Mouse (Mus musculus) C2C12 (cell line): ENCODE results near the gene Col5a3. TPM values are rescaled to one million over a fixed set of nuclear protein-coding genes. Genes with fewer than 3 reads are reported as not detected.

ENCODE experiments used
- H3K27me3 ChIP-seq: one replicate; pipeline ENCODE4 v1.6.1; 2011; ENCODE audit not compliant: control insufficient read depth, insufficient read depth, insufficient read length
- H3K36me3 ChIP-seq: one replicate; pipeline ENCODE4 v1.6.1; 2011; ENCODE audit not compliant: control insufficient read depth, insufficient read depth
- H3K4me3 ChIP-seq: one replicate; pipeline ENCODE4 v1.5.1; 2011; ENCODE audit warnings: mild to moderate bottlenecking, control low read depth; ENCODE audit not compliant: poor library complexity, insufficient read depth, severe bottlenecking
- H3K79me2 ChIP-seq: one replicate; pipeline ENCODE4 v1.6.1; 2011; ENCODE audit not compliant: control insufficient read depth, insufficient read depth
- H3K79me3 ChIP-seq: one replicate; pipeline ENCODE4 v1.6.1; 2011; ENCODE audit warnings: low read depth, control low read depth
- H3ac ChIP-seq: one replicate; pipeline ENCODE3; 2011; ENCODE audit warnings: low read depth; ENCODE audit not compliant: control insufficient read depth, insufficient read length
- CEBPB ChIP-seq: IDR thresholded peaks from one replicate; pipeline ENCODE4 v1.6.1; 2011; ENCODE audit warnings: low read depth, mild to moderate bottlenecking, control low read depth, moderate library complexity
- CTCF ChIP-seq: IDR thresholded peaks from one replicate; pipeline ENCODE4 v1.5.1; 2011; ENCODE audit not compliant: control insufficient read depth, insufficient read depth, insufficient read length
- FOSL1 ChIP-seq: IDR thresholded peaks from one replicate; pipeline ENCODE4 v1.8.0; 2011; ENCODE audit warnings: mild to moderate bottlenecking, low read length; ENCODE audit not compliant: poor library complexity, insufficient read depth, severe bottlenecking
- MAX ChIP-seq: IDR thresholded peaks from one replicate; pipeline ENCODE4 v1.6.1; 2011; ENCODE audit warnings: mild to moderate bottlenecking, control low read depth
- MYOD1 ChIP-seq: IDR thresholded peaks from one replicate; pipeline ENCODE4 v1.6.1; 2011; ENCODE audit warnings: low read depth; ENCODE audit not compliant: control insufficient read depth, insufficient read length
- MYOG ChIP-seq: IDR thresholded peaks from one replicate; pipeline ENCODE4 v1.6.1; 2011; ENCODE audit not compliant: control insufficient read depth, insufficient read length; ENCODE audit errors: extremely low read depth
- USF1 ChIP-seq: IDR thresholded peaks from one replicate; pipeline ENCODE4 v1.6.1; 2011; ENCODE audit warnings: low read depth, mild to moderate bottlenecking, control low read depth, moderate library complexity
- polyA plus RNA-seq: library from polyadenylated mRNA; unstranded; fragments of >200 nt; fragmentation: generic; extraction: Trizol; gene quantifications from one replicate; pipeline ENCODE4 v1.2.1, GENCODE M21; 2012; ENCODE audit warnings: missing spikeins

The Col5a3 gene
- polyA plus RNA-seq, 1 experiment, result 1.3 TPM

DNA sequence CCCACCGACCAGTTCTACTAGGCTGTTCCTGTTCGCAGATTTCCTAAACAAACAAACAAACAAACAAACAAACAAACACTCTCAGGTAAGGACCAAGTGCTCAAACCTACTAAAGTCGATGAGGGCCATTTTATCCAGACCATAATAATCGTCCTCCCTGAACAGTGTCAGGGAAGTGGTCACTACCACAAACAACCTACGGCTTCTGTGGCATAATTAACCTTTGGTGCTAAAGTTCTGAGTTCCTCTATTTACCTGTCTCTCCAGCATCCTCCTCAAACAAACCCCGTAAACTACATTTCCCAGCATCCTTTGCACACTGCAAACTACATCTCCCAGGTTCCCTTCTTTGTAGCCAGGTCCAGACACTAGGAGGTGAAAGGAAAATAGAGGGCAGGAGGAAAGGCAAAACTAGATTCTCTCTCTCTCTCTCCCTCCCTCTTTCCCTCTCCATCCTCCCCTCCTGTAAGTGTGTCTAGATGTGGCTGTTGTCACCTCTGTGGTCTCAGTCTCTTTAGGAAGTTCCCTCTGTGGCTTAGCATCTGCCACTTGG is 63.3 kb downstream of the Col5a3 start:
- Histone ChIP-seq H3K27me3 (peaks cover 14% of the 10 kb centered on the region), H3K36me3 (no peaks in the 10 kb centered on the region), H3K79me3 (no peaks in the 10 kb centered on the region), H3K79me2 (no peaks in the 10 kb centered on the region), H3ac (no peak overlapping the region), H3K4me3 (no peak overlapping the region)
- TF ChIP-seq MAX, result no peak
- TF ChIP-seq USF1, result no peak
- TF ChIP-seq CEBPB, result no peak
- no peak for TF ChIP-seq MYOG
- no peak for TF ChIP-seq CTCF
- TF ChIP-seq MYOD1, result no peak
- no peak for TF ChIP-seq FOSL1

- TF ChIP-seq MAX, result no peak
- H3ac ChIP-seq, result no peak overlapping the region
- no peaks in the 10 kb centered on the region for H3K79me3 ChIP-seq
- H3K79me2 ChIP-seq, result no peaks in the 10 kb centered on the region
- peaks cover 37% of the 10 kb centered on the region for H3K27me3 ChIP-seq
- H3K36me3 ChIP-seq, result no peaks in the 10 kb centered on the region
- no peak overlapping the region for H3K4me3 ChIP-seq
Observed at GRCm38 (mm10) chr9:20749213-20749612, 65.7 kb downstream of the Col5a3 start.

DNA sequence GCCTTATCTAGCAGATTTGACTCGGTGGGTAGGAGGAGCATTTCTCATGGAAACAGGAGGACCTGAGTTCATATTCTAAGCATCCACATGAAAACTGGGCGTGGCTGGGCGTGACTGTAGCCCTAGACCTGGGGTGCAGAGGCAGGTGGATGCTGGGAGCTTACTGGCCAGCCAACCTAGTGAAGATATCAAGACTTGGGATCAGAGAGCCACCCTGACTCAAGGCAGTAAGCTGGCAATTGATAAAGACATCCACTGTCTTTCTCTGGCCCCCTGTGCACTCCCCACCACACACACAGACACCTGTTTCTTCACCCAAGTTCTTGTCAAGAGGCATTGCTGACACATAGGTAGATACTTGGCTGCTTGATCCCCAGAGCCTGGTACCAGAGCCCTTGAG is 66.3 kb downstream of the Col5a3 start:
- TF ChIP-seq CEBPB (no peak), USF1 (no peak), CTCF (no peak), MYOG (no peak), MYOD1 (no peak), MAX (no peak), FOSL1 (no peak)
- Histone ChIP-seq H3K27me3 (peaks cover 38% of the 10 kb centered on the region), H3K79me3 (no peaks in the 10 kb centered on the region), H3ac (no peak overlapping the region), H3K4me3 (no peak overlapping the region), H3K79me2 (no peaks in the 10 kb centered on the region), H3K36me3 (no peaks in the 10 kb centered on the region)

GRCm38 (mm10) chr9:20747682-20748081 is 67.2 kb downstream of the Col5a3 start:
- Histone ChIP-seq H3ac (no peak overlapping the region), H3K36me3 (no peaks in the 10 kb centered on the region), H3K79me3 (no peaks in the 10 kb centered on the region), H3K79me2 (no peaks in the 10 kb centered on the region), H3K27me3 (peaks cover 38% of the 10 kb centered on the region), H3K4me3 (no peak overlapping the region)
- no peak for TF ChIP-seq MYOD1
- TF ChIP-seq MYOG, result no peak
- TF ChIP-seq USF1, result no peak
- TF ChIP-seq CTCF, result no peak
- TF ChIP-seq CEBPB, result no peak
- no peak for TF ChIP-seq FOSL1
- TF ChIP-seq MAX, result no peak

DNA sequence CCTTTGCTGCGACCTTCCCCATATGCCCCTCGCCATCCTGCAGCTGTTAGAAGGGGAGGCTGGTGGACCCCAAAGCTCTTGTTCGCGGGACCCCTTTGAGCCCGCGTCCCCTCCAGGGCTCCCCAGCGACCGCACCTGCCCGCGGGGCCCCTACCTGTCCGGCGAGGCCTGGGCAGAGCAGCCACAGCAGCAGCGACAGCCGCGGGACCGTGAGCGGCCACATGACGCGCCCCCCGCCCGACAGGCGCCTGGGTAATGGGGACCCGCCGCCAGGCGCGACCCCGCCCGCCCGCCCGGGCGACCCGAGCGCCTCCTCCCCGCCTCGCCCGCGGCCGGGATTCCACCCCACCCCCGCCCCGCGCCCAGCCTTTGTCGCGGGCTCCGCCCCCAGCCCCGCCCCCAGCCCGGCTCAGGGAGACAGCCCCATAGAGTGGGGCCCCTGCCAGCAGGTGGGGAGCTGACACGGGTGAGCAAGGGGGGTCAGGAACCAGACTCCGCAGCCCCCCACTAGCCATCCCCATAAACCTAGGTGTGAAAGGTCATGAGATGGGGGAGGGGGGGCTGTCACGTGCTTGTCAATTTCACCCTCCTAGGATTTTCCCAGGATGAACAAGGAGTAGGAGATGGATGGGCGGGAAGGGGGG is 68.7 kb downstream of the Col5a3 start, which contains the start of gene Olfm2:
TSS of gene Olfm2 (minus strand) at position 333 of the 644 bp plus-strand sequence.
- H3ac ChIP-seq, result no peak within 1 kb of the TSS
- H3K79me2 ChIP-seq, result no peaks in the 10 kb centered on the region
- H3K36me3 ChIP-seq, result no peaks in the 10 kb centered on the region
- H3K27me3 ChIP-seq, result peaks cover 38% of the 10 kb centered on the region
- TF ChIP-seq USF1 (no peak), FOSL1 (no peak), MYOG (no peak), CTCF (no peak), MYOD1 (no peak)
- H3K79me3 ChIP-seq, result no peaks in the 10 kb centered on the region
- H3K4me3 ChIP-seq, result no peak within 1 kb of the TSS

DNA sequence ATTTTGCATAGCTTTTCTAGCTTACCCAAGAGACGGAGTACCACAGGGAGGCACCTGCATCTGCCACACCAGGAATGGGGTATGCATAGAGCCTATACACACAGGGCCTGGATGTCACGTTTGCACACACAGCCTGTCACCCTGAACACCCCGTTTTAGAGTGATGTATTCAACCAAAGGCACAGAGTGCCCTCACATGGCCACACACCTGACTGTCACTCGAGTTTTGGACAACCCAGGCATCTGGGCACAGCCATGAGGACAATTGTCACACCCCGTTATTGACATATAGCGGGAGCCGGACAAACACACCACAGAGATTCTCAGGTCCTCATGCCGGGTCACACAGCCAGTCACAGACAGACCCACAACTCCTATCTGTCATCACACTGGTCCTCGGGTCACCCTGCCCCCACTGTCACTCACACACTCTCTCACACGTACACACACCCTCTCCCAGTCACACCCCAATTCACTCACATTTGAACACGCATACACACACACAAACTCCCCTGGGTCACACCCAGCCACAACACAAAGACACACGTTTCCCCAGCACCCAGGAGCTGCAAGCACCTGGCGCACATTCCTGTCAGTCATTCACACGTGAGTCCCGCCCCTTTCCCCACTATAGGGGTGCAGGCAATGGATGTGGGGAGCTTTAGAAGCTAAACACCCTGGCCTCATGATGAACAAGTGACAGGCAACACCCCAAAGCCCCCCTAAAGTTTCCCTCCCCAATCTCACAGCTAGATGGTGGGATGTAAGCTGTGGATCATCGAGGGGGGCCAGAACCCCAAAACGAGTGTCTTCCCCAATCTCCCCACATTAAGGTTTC is 69.5 kb downstream of the Col5a3 start:
- Histone ChIP-seq H3K4me3 (no peak overlapping the region), H3K27me3 (peaks cover 38% of the 10 kb centered on the region), H3K36me3 (no peaks in the 10 kb centered on the region), H3ac (no peak overlapping the region), H3K79me3 (no peaks in the 10 kb centered on the region), H3K79me2 (no peaks in the 10 kb centered on the region)
- TF ChIP-seq MAX (no peak), MYOG (no peak), FOSL1 (no peak), USF1 (no peak), CEBPB (no peak)
